Mouse (Mus musculus): ENCODE results near the gene Cdk4. TPM values are rescaled to one million over a fixed set of nuclear protein-coding genes. Genes with fewer than 3 reads are reported as not detected.

Gene Cdk4
- 209 and 248 TPM in 2 replicates for polyA plus RNA-seq (2012; rRNA removed)

DNA sequence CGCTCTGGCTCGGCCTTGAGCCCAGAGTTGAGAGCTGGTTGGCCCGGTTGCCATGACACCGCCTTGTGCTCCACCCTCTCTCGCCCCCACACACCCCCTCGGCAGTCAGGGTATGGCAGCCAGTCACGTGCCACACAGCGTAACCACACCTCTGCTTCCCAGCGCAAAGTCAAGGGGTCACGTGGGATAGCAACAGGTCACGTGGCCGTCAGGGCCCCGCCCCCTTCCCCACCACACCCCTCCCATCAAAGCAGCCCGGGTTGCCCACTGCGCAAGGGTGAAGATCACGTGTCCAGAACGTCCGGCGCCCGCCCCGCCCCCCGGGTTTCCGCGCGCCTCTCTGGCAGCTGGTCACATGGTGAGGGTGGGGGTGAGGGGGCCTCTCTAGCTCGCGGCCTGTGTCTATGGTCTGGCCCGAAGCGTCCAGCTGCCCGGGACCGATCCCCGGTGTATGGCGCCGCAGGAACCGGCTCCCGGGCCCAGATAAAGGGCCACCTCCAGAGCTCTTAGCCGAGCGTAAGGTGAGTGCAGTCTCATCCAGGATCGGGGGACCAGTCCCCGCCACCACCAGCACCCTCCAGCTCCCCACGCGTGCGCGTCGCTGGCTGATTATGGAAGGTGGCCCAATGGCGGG lies at the start of gene Cdk4:
Cdk4 (plus strand) TSS at position 296 of the 634 bp plus-strand sequence.

DNA sequence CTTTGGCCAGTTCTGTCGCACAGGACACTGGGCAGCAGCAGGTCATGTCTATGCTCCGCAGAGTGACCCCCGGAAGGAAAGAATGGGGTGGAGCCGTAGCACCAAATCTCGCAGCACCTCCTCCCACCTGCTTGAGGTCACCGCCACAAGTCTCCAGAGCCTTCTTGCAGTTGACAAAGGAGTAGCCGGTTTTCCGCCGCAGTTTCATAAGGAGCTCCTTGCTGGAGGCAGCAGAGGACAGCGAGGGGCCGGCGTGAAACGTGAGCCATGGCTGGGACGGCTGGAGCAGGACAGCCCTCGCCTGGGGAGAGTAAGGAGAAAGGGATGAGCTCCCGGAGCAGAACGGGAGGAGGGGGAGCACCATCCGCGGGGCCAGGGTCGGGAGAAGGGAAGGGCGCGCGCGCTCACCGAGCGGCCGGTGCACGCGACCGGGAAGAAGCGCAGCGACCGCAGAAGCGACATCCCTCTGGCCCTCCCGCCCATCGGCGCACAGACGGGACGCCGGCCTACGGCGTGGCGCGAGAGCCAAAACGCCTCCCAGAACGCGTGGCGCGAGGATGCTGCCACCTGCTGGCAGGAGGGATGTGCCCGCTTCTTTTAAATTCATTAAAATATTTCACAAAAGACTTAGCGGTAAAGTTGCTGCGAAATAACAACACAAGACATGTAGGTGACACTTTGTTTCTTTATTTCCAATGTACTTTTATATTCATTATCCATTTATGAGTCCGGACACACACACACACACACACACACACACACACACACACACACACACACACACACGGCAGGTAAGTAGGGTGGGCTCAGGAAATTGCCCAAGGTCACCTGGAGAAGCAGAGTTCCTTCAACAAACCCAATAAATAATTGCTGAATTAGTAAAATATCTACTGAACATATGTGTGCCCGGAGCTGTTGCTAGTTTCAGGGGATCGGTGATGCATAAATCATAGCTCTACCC lies 32.7 kb upstream of the Cdk4 start, which contains the start of gene Tsfm:
Tsfm (minus strand) TSS at position 505 of the 961 bp plus-strand sequence.

DNA sequence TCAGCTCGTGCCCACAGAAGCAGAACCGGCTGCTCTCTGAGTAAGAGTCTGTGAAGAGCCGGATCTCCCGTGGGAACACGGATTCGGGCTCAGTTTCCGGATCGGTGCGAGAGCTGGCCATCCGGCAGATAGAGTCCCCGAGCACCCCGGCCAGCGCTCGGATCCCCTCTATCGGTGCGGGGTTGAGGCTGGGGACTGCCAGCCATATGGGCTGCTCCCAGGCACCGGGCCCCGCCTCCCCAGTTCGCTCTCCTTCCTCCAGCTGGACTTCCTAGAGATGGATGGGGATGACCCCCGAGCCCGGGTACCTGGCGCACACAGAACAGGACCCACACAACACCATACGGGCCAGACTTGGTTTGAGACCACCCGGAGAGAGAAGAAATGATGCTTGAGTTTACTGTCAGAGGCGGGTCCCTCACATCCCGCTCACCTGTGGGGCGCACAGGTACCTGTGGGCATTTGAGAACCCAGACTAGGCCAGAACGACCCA lies 22.0 kb upstream of the Cdk4 start, which contains the start of the genes Mettl1 and Eef1akmt3:
Mettl1 (plus strand) TSS at position 141 of the 493 bp plus-strand sequence.
Eef1akmt3 (minus strand) TSS at position 240 of the 493 bp plus-strand sequence.

DNA sequence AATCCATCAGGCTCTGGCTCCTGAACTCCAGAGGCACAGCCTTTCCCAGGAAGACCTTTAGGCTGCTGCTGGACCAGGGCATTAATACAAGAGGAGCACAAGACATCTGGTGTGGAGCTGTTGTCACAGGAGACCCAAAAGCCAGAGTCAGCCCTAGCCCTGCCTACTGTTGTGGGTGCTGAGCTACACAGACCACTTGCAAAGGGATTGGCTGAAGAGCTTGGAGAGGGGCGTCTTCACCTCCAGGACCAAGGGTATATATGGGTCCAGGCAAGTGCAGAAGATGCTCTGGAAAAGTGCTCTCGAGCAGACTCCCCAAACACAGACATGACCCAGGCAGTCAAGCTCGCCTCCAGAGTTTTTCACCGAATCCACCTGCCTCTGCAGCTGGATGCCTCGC lies 15.4 kb upstream of the Cdk4 start, which contains the start of gene Cyp27b1:
Cyp27b1 (plus strand) TSS at position 297 of the 400 bp plus-strand sequence.

DNA sequence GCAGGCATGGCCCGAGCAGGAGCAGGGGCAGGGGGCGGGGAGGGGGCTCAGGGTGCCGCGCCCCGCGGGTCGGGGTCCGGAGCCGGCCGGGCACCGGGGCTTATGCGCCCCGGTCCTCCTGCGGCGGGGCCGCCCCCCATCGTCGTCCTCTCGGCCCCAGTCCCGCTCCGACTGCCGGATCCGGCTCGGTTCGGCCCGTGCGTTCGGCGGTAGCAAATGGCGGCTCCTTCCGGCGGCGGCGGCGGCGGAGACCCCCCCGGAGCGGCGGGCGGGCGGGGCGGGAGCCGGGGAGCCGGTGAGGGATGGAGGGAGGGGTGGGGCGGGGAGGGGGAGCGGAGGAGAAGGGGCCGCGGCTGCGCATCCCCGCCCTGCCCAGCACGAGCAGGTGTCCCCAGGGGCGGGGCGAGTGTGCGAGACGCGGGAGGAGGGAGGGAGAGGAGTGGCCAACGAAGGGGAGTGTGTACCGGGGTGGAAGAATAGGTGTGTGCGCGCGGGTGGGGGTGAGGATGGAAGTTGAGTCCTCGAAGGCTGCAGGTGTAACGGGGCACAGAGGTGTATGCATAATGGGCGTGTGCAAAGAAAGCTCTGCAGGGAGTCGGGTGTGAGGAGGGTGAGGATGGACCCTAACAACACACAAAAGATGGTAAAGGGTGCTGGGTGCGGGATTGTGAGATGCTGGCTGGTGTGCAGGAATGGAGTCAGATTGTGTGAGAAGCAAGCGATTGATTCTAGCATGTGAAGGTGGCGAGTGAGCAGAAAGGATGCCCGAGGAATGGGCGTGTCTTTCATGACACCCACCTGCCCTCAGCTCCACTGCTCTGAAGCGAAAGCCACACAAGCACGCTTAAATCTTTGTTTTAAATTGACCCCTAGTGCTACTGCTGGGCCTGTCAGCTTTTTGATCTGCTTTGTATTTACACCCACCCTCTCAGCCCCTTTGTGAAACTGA lies 3.1 kb upstream of the Cdk4 start, which contains the start of gene March9:
March9 (minus strand) TSS at position 217 of the 949 bp plus-strand sequence.

DNA sequence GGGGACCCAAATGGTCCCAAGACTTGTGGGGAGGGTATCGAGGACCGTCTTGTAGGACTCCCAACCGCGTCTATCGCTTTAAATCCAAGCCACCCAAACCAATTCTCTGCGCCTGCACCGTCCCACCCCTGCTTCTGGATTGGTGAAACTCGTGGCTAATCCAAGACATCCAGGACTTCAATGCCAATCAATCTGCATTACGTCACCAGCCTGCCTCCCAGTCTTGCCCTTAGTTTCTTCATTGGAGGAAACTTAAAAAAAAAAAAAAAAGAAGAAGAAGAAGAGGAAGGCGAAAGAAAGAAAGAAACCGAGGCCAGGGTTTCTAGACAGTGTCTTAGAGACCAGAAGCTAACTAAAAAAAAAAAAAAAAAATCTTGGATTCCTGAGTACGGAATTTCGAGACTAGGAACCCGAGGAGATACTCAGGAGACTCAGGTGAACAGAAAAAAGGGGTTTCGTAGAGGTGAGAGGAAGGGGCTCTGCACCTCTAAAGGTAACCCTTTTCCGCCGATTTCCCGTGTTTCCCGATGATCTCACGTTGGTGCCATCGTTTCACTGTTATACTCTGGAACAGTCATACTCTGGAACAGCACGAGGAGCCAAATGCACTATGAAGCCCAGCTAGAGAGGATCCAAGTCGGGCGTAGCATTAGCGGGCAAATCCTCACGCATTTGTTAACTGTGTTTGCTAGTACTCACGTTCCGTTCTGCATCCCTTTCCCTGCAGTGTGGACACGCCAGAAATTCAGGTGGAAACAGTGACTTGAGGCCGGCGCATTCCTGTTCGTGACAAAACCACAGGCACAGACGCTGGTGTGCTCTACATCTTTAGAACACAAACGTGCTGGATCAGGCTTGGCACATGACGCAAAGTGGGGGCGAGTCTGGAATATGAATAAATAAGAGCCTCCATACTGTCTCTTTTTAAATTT lies 7.1 kb downstream of the Cdk4 start, which contains the start of gene Tspan31:
Tspan31 (minus strand) TSS at position 75 of the 932 bp plus-strand sequence.

DNA sequence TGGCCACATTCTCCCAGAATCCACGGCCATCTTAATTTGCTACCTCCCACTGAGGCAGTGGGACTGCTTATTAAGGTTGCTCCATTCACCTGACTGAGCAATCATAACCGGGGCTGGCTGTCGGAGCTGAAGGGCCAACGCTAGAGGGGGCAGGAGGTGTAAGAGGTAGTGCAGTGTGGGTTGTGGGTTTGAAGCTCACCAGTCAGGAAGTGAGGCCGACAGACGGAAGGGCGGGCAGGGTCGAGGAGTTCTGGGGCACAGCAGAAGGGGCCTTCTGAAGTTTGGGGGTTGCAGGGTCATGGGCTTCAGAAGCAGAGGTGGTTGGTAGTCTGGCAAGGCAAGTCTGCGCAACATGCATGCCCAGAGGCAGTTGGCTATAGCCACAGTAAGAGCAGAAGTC lies 11.7 kb downstream of the Cdk4 start, which contains the start of gene Agap2:
Agap2 (plus strand) TSS at position 205 of the 400 bp plus-strand sequence.

Other genes with a start within 250 kb of the Cdk4 start
- 4.4 and 4.7 TPM in 2 replicates for gene Atp23, start 162.2 kb upstream of the Cdk4 start, polyA plus RNA-seq (2012; rRNA removed)
- gene Ctdsp2, start 84.8 kb upstream of the Cdk4 start, polyA plus RNA-seq (2012; rRNA removed): 17.5 and 20.0 TPM in 2 replicates
- 0.02 and 0.06 TPM in 2 replicates for gene Avil, start 62.8 kb upstream of the Cdk4 start, polyA plus RNA-seq (2012; rRNA removed)
- 25.2 and 29.6 TPM in 2 replicates for gene Tsfm, start 32.7 kb upstream of the Cdk4 start, polyA plus RNA-seq (2012; rRNA removed)
- 12.8 and 14.1 TPM in 2 replicates for gene Mettl1, start 22.1 kb upstream of the Cdk4 start, polyA plus RNA-seq (2012; rRNA removed)
- gene Eef1akmt3, start 22.0 kb upstream of the Cdk4 start, polyA plus RNA-seq (2012; rRNA removed): 0.05 and 0.08 TPM in 2 replicates
- 0.03 and 0.08 TPM in 2 replicates for gene Cyp27b1, start 15.3 kb upstream of the Cdk4 start, polyA plus RNA-seq (2012; rRNA removed)
- gene March9, start 3.4 kb upstream of the Cdk4 start, polyA plus RNA-seq (2012; rRNA removed): 0.09 and 0.11 TPM in 2 replicates
- 34.4 and 41.3 TPM in 2 replicates for gene Tspan31, start 6.7 kb downstream of the Cdk4 start, polyA plus RNA-seq (2012; rRNA removed)
- gene Agap2, start 11.8 kb downstream of the Cdk4 start, polyA plus RNA-seq (2012; rRNA removed): 1.4 and 2.2 TPM in 2 replicates
- gene Os9, start 57.6 kb downstream of the Cdk4 start, polyA plus RNA-seq (2012; rRNA removed): 26.4 and 26.9 TPM in 2 replicates
- 7.2 and 11.2 TPM in 2 replicates for gene B4galnt1, start 101.7 kb downstream of the Cdk4 start, polyA plus RNA-seq (2012; rRNA removed)
- gene Slc26a10, start 117.1 kb downstream of the Cdk4 start, polyA plus RNA-seq (2012; rRNA removed): 2.0 and 2.2 TPM in 2 replicates
- gene Arhgef25, start 126.5 kb downstream of the Cdk4 start, polyA plus RNA-seq (2012; rRNA removed): 7.5 and 7.6 TPM in 2 replicates
- gene Dtx3, start 132.2 kb downstream of the Cdk4 start, polyA plus RNA-seq (2012; rRNA removed): 29.2 and 32.7 TPM in 2 replicates
- gene Pip4k2c, start 148.1 kb downstream of the Cdk4 start, polyA plus RNA-seq (2012; rRNA removed): 27.4 and 31.2 TPM in 2 replicates
- 0.11 and 0.12 TPM in 2 replicates for gene Kif5a, start 199.8 kb downstream of the Cdk4 start, polyA plus RNA-seq (2012; rRNA removed)
- gene Dctn2, start 202.8 kb downstream of the Cdk4 start, polyA plus RNA-seq (2012; rRNA removed): 57.7 and 61.0 TPM in 2 replicates
- 7.4 and 10.9 TPM in 2 replicates for gene Mbd6, start 225.5 kb downstream of the Cdk4 start, polyA plus RNA-seq (2012; rRNA removed)
- gene Mars, start 248.3 kb downstream of the Cdk4 start, polyA plus RNA-seq (2012; rRNA removed): 62.7 and 64.4 TPM in 2 replicates